Mouse (Mus musculus) thymus, adult 2 months (tissue): ENCODE measurements at regions not wholly inside any gene's neighbourhood (a gene's known extent, or its start where the extent isn't known, plus 50 kb on each side); places are given as distances from the start of the nearest gene placed in this dataset.

Experiments
- DNase-seq: peaks from one replicate; pipeline ENCODE4 v3.0.0; 2021
- H3K27ac ChIP-seq: fragments of 200-500 bp; 2 replicates; pipeline ENCODE4 v1.5.1; 2012; ENCODE audit warnings: low read length, control low read depth; ENCODE audit not compliant: control insufficient read depth, insufficient read depth
- H3K27me3 ChIP-seq: fragments of 200-500 bp; 2 replicates; pipeline ENCODE4 v1.6.1; 2012; ENCODE audit warnings: mild to moderate bottlenecking, low read length, moderate library complexity, mixed read lengths; ENCODE audit not compliant: control insufficient read depth, insufficient read depth
- H3K36me3 ChIP-seq: fragments of 200-500 bp; 2 replicates; pipeline ENCODE4 v1.6.1; 2012; ENCODE audit warnings: mild to moderate bottlenecking, low read length, moderate library complexity; ENCODE audit not compliant: control insufficient read depth, insufficient read depth
- H3K4me1 ChIP-seq: fragments of 200-500 bp; replicated peaks from 2 replicates; pipeline ENCODE4 v1.6.1; 2012; ENCODE audit warnings: low read length; ENCODE audit not compliant: control insufficient read depth, insufficient read depth
- H3K4me3 ChIP-seq: fragments of 200-500 bp; 2 replicates; pipeline ENCODE4 v1.5.1; 2012; ENCODE audit warnings: mild to moderate bottlenecking, low read length, control low read depth, moderate library complexity; ENCODE audit not compliant: control insufficient read depth, insufficient read depth
- CTCF ChIP-seq: fragments of 200-500 bp; IDR thresholded peaks from 2 replicates; pipeline ENCODE4 v1.5.1; 2012; ENCODE audit warnings: mild to moderate bottlenecking, control low read depth, low read length, moderate library complexity, borderline replicate concordance; ENCODE audit not compliant: control insufficient read depth, poor library complexity, insufficient read depth; ENCODE audit errors: extremely low read depth
- POLR2A ChIP-seq: fragments of 200-500 bp; IDR thresholded peaks from 2 replicates; pipeline ENCODE4 v1.6.1; 2012; ENCODE audit warnings: mild to moderate bottlenecking, low read length, control low read depth, moderate library complexity; ENCODE audit not compliant: control insufficient read depth, poor library complexity, insufficient read depth; ENCODE audit errors: extremely low read depth
- WGBS: fragments of 180-500 bp; shearing (Covaris S2); methylation state at CpG from one replicate; pipeline ENCODE4 v1.1.7; 2018; 5-methylcytosine and 5-hydroxymethylcytosine counted together

GRCm38 (mm10) chr3:41238046-41238445 lies 155.2 kb upstream of the Pgrmc2 start:
- Histone ChIP-seq H3K4me1 (peaks cover 4% of the 10 kb centered on the region; the same call in 1 of the 2 replicates), H3K36me3 (no peaks in the 10 kb centered on the region), H3K4me3 (no peak overlapping the region), H3K27ac (no peak overlapping the region), H3K27me3 (no peaks in the 10 kb centered on the region)
- DNase-seq = no peak
- no peak for TF ChIP-seq CTCF
- TF ChIP-seq POLR2A = no peak
- WGBS = 93% methylated on average over 7 of the region's 7 CpGs

- no peak for DNase-seq
- H3K4me1 ChIP-seq = peaks cover 4% of the 10 kb centered on the region; the same call in 1 of the 2 replicates
- TF ChIP-seq CTCF = no peak
- no peak for TF ChIP-seq POLR2A
- H3K4me3 ChIP-seq = no peak overlapping the region
- 100% methylated on average over 2 of the region's 2 CpGs for WGBS
- H3K27me3 ChIP-seq = no peaks in the 10 kb centered on the region
- H3K36me3 ChIP-seq = no peaks in the 10 kb centered on the region
- no peak overlapping the region for H3K27ac ChIP-seq
These were observed 152.8 kb upstream of the Pgrmc2 start for GRCm38 (mm10) chr3:41235610-41236009.

GRCm38 (mm10) chr3:41234994-41235393 lies 152.1 kb upstream of the Pgrmc2 start:
- Histone ChIP-seq H3K27me3 (no peaks in the 10 kb centered on the region), H3K36me3 (no peaks in the 10 kb centered on the region), H3K27ac (no peak overlapping the region), H3K4me1 (peaks cover 4% of the 10 kb centered on the region; the same call in 1 of the 2 replicates), H3K4me3 (no peak overlapping the region)
- TF ChIP-seq CTCF (no peak), POLR2A (no peak)
- WGBS = 34% methylated on average over 9 of the region's 9 CpGs
- peak; percentile 59 for DNase-seq

- 89% methylated on average over 7 of the region's 7 CpGs for WGBS
These were observed 151.3 kb upstream of the Pgrmc2 start for GRCm38 (mm10) chr3:41234191-41234590.

GRCm38 (mm10) chr3:41233439-41233838 lies 150.6 kb upstream of the Pgrmc2 start:
- H3K4me3 ChIP-seq = no peak overlapping the region
- over 99% methylated on average over 8 of the region's 8 CpGs for WGBS

More at GRCm38 (mm10) chr3:41234191-41234590, 151.3 kb upstream of the Pgrmc2 start:
- no peak for DNase-seq
- Histone ChIP-seq H3K4me1 (peaks cover 4% of the 10 kb centered on the region; the same call in 1 of the 2 replicates), H3K27ac (no peak overlapping the region), H3K36me3 (no peaks in the 10 kb centered on the region), H3K4me3 (no peak overlapping the region), H3K27me3 (no peaks in the 10 kb centered on the region)
- TF ChIP-seq POLR2A = no peak
- no peak for TF ChIP-seq CTCF

GRCm38 (mm10) chr3:41230961-41231377 lies 148.1 kb upstream of the Pgrmc2 start:
- no peak for TF ChIP-seq POLR2A
- TF ChIP-seq CTCF = no peak
- Histone ChIP-seq H3K4me1 (peaks cover 4% of the 10 kb centered on the region; the same call in 1 of the 2 replicates), H3K36me3 (no peaks in the 10 kb centered on the region), H3K4me3 (no peak overlapping the region), H3K27ac (no peak overlapping the region), H3K27me3 (no peaks in the 10 kb centered on the region)
- DNase-seq = no peak
- WGBS = 86% methylated on average over 3 of the region's 3 CpGs

More at GRCm38 (mm10) chr3:41233439-41233838, 150.6 kb upstream of the Pgrmc2 start:
- no peak overlapping the region for H3K27ac ChIP-seq
- DNase-seq = no peak
- H3K4me1 ChIP-seq = peaks cover 4% of the 10 kb centered on the region; the same call in 1 of the 2 replicates
- TF ChIP-seq CTCF (no peak), POLR2A (no peak)
- no peaks in the 10 kb centered on the region for H3K27me3 ChIP-seq
- H3K36me3 ChIP-seq = no peaks in the 10 kb centered on the region

GRCm38 (mm10) chr3:41229493-41229892 lies 146.6 kb upstream of the Pgrmc2 start:
- TF ChIP-seq CTCF = no peak
- no peak for TF ChIP-seq POLR2A
- Histone ChIP-seq H3K27me3 (no peaks in the 10 kb centered on the region), H3K36me3 (no peaks in the 10 kb centered on the region), H3K4me3 (no peak overlapping the region), H3K4me1 (no peaks in the 10 kb centered on the region; the same call in 1 of the 2 replicates), H3K27ac (no peak overlapping the region)
- no peak for DNase-seq
- WGBS = 49% methylated on average over 2 of the region's 2 CpGs
